Mouse (Mus musculus): ENCODE results near the gene Gart. TPM values are rescaled to one million over a fixed set of nuclear protein-coding genes. Genes with fewer than 3 reads are reported as not detected.

The Gart gene
- total and polyA plus RNA-seq, 3 experiments, result 356 to 722 (median 517) TPM

GRCm38 (mm10) chr16:91647461-91648219 lies 888 bp upstream of the Gart start, which contains the start of gene Son:
Son (plus strand) TSS chr16:91647506.
- Histone ChIP-seq H3K27me3 (replicated peaks) (no peaks in the 10 kb centered on the region), H3K9ac (ENCODE audit: insufficient read depth, low read depth) (peak within 1 kb of the TSS; percentile 98), H3K4me1 (ENCODE audit: control insufficient read depth in 1 of 2, insufficient read depth in 2 of 2) (peaks cover 5 to 56% of the 10 kb centered on the region in 2 experiments; a peak in 3 of 4 replicates), H3K9me3 (replicated peaks; ENCODE audit: low read length) (no peaks in the 10 kb centered on the region), H3K4me3 (replicated peaks in 1 of 3; ENCODE audit: low read depth in 2 of 3, low read length in 2 of 3, poor library complexity in 1 of 3) (peak within 1 kb of the TSS; percentile 69 to 89 (median 74)), H3K36me3 (replicated peaks in 1 of 2; ENCODE audit: control insufficient read depth in 1 of 2, insufficient read depth in 1 of 2, low read length in 1 of 2) (peaks cover 16 to 44% of the 10 kb centered on the region in 2 experiments), H3K4me2 (ENCODE audit: insufficient read depth, low read depth, poor library complexity, severe bottlenecking) (peak within 1 kb of the TSS; percentile 84), H3K79me2 (replicated peaks; ENCODE audit: control insufficient read depth, extremely low read depth, insufficient read depth, poor library complexity, severe bottlenecking) (peaks cover 80% of the 10 kb centered on the region), H3K27ac (ENCODE audit: insufficient read depth, low read depth) (peak within 1 kb of the TSS; percentile 87)
- dilution Hi-C loops (cut with MboI; ENCODE audit: extremely low pct_ligation_motif_present, extremely low pct_unique_long_range_greater_than_20kb, low sequenced_read_pairs) (no loop called here), in situ Hi-C loops (cut with MboI; ENCODE audit: low pct_ligation_motif_present, low pct_unique_long_range_greater_than_20kb, low sequenced_read_pairs) (no loop called here)
- 0 out of 2 replicates have a peak, but pooled peaks have one; percentile 12 for TF ChIP-seq ETS1 (conservative IDR thresholded peaks at IDR 0.05; ENCODE audit: low read depth, low read length)
- TF ChIP-seq E2F4 (IDR thresholded peaks at IDR 0.05; ENCODE audit: insufficient replicate concordance, low read depth, low read length), result no peak
- no peak for TF ChIP-seq CTCF (conservative IDR thresholded peaks at IDR 0.05 in 1 of 2, IDR thresholded peaks at IDR 0.05 in 1 of 2; ENCODE audit: low read depth in 2 of 2, low read length in 2 of 2)
- peak; percentile 80 for TF ChIP-seq HCFC1 (IDR thresholded peaks at IDR 0.05; ENCODE audit: low read depth, low read length)
- TF ChIP-seq TCF12 (IDR thresholded peaks at IDR 0.05; ENCODE audit: low read depth, low read length), result peak; percentile 93
- TF ChIP-seq BHLHE40 (IDR thresholded peaks at IDR 0.05; ENCODE audit: low read depth, low read length), result peak; percentile 65; the same call in 1 of the 2 replicates
- peak; percentile 99 for TF ChIP-seq POLR2A (IDR thresholded peaks at IDR 0.05; ENCODE audit: low read depth, low read length)
- no peak for TF ChIP-seq JUN (IDR thresholded peaks at IDR 0.05; ENCODE audit: insufficient read depth, low read depth, low read length)
- TF ChIP-seq MAX (IDR thresholded peaks at IDR 0.05; ENCODE audit: low read length), result peak; percentile 85
- no peak for TF ChIP-seq PAX5 (IDR thresholded peaks at IDR 0.05; ENCODE audit: low read length)
- TF ChIP-seq ELF1 (IDR thresholded peaks at IDR 0.05; ENCODE audit: low read depth, low read length), result peak; percentile 71
- TF ChIP-seq ZC3H11A (IDR thresholded peaks at IDR 0.05; ENCODE audit: low read depth, low read length), result peak; percentile 95
- TF ChIP-seq SIN3A (IDR thresholded peaks at IDR 0.05; ENCODE audit: low read length), result peak; percentile 88
- TF ChIP-seq TBP (conservative IDR thresholded peaks at IDR 0.05; ENCODE audit: low read depth, low read length), result peak; percentile 92
- TF ChIP-seq USF1 (IDR thresholded peaks at IDR 0.05; ENCODE audit: low read depth, low read length), result no peak
- peak; percentile 74; the same call in 1 of the 2 replicates for TF ChIP-seq KAT2A (IDR thresholded peaks at IDR 0.05; ENCODE audit: insufficient replicate concordance, low read length)
- peak; percentile 93 for TF ChIP-seq POLR2AphosphoS2 (IDR thresholded peaks at IDR 0.05; ENCODE audit: low read depth, low read length)
- no peak for TF ChIP-seq GABPA (IDR thresholded peaks at IDR 0.05; ENCODE audit: insufficient replicate concordance, low read depth, low read length)
- TF ChIP-seq RCOR1 (conservative IDR thresholded peaks at IDR 0.05; ENCODE audit: low read depth, low read length), result peak; percentile 90
- no peak; the same call in 1 of the 2 replicates for TF ChIP-seq EP300 (IDR thresholded peaks at IDR 0.05; ENCODE audit: low read length)
- TF ChIP-seq RAD21 (IDR thresholded peaks at IDR 0.05; ENCODE audit: low read depth, low read length), result no peak
- peak; percentile 73; the same call in 1 of the 2 replicates for TF ChIP-seq CHD1 (IDR thresholded peaks at IDR 0.05; ENCODE audit: low read depth, low read length)
- no peak; the same call in none of the 2 replicates for TF ChIP-seq MEF2A (IDR thresholded peaks at IDR 0.05; ENCODE audit: borderline replicate concordance, low read depth, low read length)
- TF ChIP-seq NELFE (IDR thresholded peaks at IDR 0.05; ENCODE audit: low read depth, low read length), result peak; percentile 99
- no peak; the same call in 1 of the 2 replicates for TF ChIP-seq MAFK (IDR thresholded peaks at IDR 0.05; ENCODE audit: insufficient replicate concordance, low read length)
- peak; percentile 11; the same call in 1 of the 2 replicates for TF ChIP-seq MAZ (IDR thresholded peaks at IDR 0.05; ENCODE audit: low read depth, low read length)
- TF ChIP-seq ZKSCAN1 (IDR thresholded peaks at IDR 0.05; ENCODE audit: borderline replicate concordance, low read depth, low read length), result no peak; the same call in 1 of the 2 replicates
- TF ChIP-seq JUND (conservative IDR thresholded peaks at IDR 0.05; ENCODE audit: low read depth, low read length), result no peak
- TF ChIP-seq CHD2 (IDR thresholded peaks at IDR 0.05; ENCODE audit: low read length), result no peak; the same call in 1 of the 2 replicates
- no peak for TF ChIP-seq ZNF384 (IDR thresholded peaks at IDR 0.05; ENCODE audit: low read depth, low read length)
- no peak for TF ChIP-seq SMC3 (IDR thresholded peaks at IDR 0.05; ENCODE audit: low read depth, low read length)
- TF ChIP-seq MXI1 (IDR thresholded peaks at IDR 0.05; ENCODE audit: low read depth, low read length), result peak; percentile 11; the same call in 1 of the 2 replicates
- TF ChIP-seq UBTF (IDR thresholded peaks at IDR 0.05; ENCODE audit: low read depth, low read length), result no peak; the same call in none of the 2 replicates
- peak; percentile 93 for TF ChIP-seq MYC (IDR thresholded peaks at IDR 0.05; ENCODE audit: low read depth, low read length)
- TF ChIP-seq ZMIZ1 (IDR thresholded peaks at IDR 0.05; ENCODE audit: low read depth, low read length), result peak; percentile 98
- no peak for TF ChIP-seq USF2 (conservative IDR thresholded peaks at IDR 0.05; ENCODE audit: low read depth, low read length)
- peak; percentile 67 for TF ChIP-seq IRF4 (IDR thresholded peaks at IDR 0.05; ENCODE audit: low read depth, low read length)
- TF ChIP-seq NRF1 (IDR thresholded peaks at IDR 0.05; ENCODE audit: low read depth, low read length), result peak; percentile 83
- peak; percentile 99 for DNase-seq (ENCODE audit: extremely low read depth)
